Mouse (Mus musculus): ENCODE results near the gene Cuedc1. TPM values are rescaled to one million over a fixed set of nuclear protein-coding genes. Genes with fewer than 3 reads are reported as not detected.
"Not testable (repeated sequence)": the region's sequence is repeated elsewhere in the genome, so short reads cannot be mapped to it uniquely, and the experiment has no call there.

Gene Cuedc1
- total RNA-seq, 2 experiments from 2014 or later, result 65.4 to 69.7 TPM

GRCm38 (mm10) chr11:88193098-88193823 lies 95.4 kb downstream of the Cuedc1 start:
- no peak for DNase-seq
- intact Hi-C loops (cut with DNase I), result no loop called here

- intact Hi-C loops (cut with DNase I), result no loop called here
- DNase-seq, result no peak
Measured at GRCm38 (mm10) chr11:88193824-88194696, 96.2 kb downstream of the Cuedc1 start.

- intact Hi-C loops (cut with DNase I), result loop anchor here (5.0 kb wide), 1 partner anchor 138 kb away; no protein-coding TSS in a partner anchor
Measured at GRCm38 (mm10) chr11:88195699-88196098, 97.8 kb downstream of the Cuedc1 start.

DNA sequence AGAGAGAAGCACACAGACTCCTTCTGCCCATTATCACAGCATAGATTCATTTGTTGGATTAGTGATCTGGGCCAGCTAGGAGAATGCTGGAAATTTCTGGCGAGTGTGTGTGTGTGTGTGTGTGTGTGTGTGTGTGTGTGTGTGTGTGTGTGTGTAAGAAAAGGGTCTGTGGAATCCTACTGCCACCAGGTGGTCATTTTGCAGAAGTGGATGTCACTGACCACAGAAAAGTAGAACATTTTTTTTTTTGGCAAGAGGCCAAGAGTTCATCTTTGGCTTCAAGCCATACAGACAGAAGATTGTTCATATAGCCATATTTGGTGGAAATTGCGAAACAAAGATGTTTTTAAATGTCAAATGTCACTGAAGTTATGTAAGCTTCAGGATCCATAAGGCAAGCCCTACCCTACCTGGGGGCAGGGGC lies 99.3 kb downstream of the Cuedc1 start:
- DNase-seq, result peak; percentile 62
- intact Hi-C loops (cut with DNase I), result loop anchor here (5.0 kb wide), 1 partner anchor 140 kb away; no protein-coding TSS in a partner anchor

More at GRCm38 (mm10) chr11:88195699-88196098, 97.8 kb downstream of the Cuedc1 start:
- DNase-seq, result not testable (repeated sequence)

DNA sequence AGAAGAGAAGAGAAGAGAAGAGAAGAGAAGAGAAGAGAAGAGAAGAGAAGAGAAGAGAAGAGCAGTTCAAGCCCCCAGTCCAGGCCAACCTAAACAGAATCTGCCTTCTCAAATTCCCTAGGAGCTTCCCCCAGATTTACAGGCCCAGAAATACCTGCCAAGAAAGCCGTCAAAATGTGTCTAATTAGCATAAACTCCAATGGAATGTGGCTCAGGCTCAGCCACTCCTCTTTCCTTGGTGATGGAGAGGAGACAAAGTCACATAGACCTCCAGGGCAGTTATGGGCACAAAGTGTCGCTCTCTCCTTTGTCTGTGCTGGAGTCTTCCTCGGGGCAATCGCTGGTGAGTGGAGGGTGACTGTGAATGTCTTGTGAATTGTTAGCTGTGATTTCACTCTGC lies 100.4 kb downstream of the Cuedc1 start:
- intact Hi-C loops (cut with DNase I), result loop anchor here (5.0 kb wide), 1 partner anchor 141 kb away; no protein-coding TSS in a partner anchor
- DNase-seq, result no peak

DNA sequence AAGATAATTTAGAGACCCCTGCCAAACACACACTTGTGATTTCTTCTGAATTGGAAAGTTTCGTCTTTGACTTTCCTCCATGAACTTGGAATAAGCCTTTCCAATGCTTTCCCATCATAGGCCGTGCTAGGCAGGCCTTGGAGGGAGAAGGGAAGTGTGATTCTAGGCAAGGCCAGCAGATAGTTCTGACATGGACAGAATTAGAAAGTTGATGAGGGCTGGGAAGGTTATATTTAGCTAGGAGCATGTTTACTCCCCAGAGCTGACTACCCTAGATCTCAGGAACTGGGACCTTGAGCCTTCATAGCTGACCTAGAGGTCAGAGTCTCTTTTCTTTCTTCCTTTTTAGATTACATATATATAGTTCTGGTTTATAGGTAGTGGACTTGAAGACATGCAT lies 103.3 kb downstream of the Cuedc1 start:
- intact Hi-C loops (cut with DNase I), result loop anchor here (5.0 kb wide), 1 partner anchor 229 kb away; no protein-coding TSS in a partner anchor
- no peak for DNase-seq

DNA sequence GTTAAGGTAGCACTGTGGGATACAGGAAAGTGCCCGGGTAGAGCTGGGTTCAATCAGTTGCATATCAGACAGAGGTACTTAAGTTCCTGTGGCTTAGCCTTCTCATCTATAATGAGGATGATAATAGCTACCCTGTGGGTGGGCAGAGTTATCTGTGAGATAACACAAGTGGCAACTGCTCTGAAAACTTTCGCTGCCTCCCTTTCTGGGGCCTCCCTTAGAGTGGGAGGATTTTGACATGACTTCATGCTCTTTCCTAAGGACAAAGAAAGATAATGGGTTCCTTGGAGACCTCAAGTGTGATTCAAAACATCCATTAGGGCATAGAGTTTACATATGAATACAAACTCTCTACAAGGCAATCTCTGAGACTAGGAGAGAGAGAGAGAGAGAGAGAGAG lies 104.2 kb downstream of the Cuedc1 start:
- intact Hi-C loops (cut with DNase I), result loop anchor here (5.0 kb wide), 1 partner anchor 230 kb away; no protein-coding TSS in a partner anchor
- DNase-seq, result no peak

DNA sequence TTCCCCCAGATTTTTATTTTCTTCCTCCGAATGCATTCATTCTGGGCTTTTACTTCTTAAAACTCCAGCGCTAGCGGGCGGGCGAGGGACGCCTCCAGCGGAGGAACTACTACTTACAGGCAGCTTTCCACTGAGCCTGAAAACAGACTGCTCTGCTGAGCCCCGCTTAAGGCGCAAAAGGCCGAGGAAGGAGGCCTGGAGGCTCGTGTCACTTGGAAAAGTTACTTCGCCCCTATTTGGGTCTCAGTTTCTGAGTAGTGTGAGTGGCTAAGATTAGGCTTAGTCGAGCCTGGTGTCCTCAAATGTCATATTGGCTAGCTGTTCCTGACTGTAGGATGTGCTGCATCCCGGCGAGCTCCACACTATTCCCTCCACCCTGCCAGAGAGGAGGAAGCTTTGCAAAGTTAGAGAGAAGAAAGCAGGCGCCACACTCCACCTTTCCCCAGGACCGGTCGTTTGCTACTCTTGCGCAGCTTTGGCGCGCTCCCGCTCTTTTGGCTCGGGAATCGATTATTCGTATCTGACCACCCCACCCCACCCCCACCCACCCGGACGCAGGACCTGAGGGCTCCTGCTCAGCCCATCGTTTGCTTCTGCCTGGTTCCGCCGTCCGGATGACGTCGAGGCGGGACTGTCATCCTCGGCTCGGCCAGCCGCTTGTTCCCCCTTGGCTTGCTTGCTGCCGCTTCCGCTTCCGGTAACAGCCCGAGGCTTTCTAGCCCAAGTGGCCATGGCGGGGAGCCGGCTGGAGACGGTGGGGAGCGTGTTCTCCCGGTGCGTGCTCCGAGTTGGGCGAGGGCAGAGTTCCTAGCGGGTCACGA lies 106.1 kb downstream of the Cuedc1 start, which contains the start of gene Mrps23:
Gene Mrps23 (plus strand): TSS at position 677 of the 821 bp plus-strand sequence.
- intact Hi-C loops (cut with DNase I), result loop anchor here (5.0 kb wide), 1 partner anchor 232 kb away; no protein-coding TSS in a partner anchor
- DNase-seq, result peak; percentile 93

DNA sequence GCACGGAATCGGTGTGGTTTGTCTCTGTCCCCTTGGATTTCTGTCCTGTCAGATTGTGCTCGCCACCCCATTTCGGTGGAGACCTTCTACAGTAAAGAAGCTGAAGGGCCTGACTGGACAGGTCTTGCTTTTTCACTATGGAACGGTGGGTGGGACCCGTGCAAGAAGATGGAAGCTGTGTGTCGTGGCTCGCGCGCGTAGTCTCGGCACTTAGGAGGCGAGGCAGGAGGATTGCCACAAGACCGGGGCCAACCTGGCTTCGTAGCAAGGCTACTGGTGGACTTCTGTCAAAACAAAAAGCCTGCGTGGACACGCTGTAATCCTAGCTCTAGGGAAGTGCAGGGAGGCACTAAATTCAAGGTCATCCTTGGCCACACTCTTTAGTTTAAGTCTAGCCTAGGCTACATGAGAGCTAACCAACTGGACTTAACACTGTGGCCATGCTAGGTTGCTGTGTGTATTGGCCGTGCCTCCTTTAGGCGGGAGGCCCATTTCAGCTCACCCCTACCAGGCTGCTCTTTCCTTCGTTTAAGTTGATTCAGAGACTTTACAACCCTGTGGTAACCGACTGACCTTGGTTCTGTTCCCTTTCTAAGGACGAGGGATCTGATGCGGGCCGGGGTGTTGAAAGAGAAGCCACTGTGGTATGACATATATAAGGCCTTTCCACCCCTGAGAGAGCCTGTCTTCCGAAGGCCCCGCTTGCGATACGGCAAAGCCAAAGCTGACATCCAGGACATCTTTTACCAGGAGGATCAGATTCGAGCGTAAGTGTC lies 106.9 kb downstream of the Cuedc1 start:
- no peak for DNase-seq
- intact Hi-C loops (cut with DNase I), result loop anchor here (5.0 kb wide), 1 partner anchor 232 kb away; no protein-coding TSS in a partner anchor

DNA sequence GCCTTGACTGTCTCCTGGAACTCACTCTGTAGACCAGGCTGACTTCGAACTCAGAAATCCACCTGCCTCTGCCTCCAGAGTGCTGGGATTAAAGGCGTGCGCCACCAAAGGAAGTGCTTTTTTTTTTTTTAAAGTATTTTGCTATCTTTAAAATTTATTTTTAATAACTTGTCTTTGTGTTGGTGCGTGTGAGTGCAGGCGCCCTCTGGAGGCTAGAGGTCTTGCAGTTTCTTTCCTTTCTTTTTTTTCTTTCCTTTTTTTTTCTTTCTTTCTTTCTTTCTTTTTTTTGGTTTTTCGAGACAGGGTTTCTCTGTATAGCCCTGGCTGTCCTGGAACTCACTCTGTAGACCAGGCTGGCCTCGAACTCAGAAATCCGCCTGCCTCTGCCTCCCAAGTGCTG lies 108.7 kb downstream of the Cuedc1 start:
- DNase-seq; intact Hi-C loops (cut with DNase I): not testable (repeated sequence)

DNA sequence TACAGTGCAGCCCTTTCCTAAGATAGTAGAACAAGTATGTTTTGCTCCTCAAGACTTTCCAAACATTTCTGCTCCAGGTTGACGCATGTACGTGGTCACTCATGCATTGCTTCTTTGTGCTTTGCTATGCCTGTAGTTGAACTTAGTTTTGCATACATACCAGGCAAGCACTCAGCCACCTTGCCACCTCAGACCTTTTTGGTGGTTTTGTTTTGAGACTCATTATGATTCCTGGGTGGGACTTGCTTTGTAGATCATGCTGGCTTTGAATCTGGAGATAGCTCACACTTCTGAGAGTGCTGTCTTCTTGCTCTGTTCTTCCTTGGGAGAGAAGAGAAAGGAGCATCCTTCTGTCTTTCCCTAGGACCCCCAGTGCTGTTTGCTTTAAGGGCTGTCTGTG lies 109.8 kb downstream of the Cuedc1 start:
- intact Hi-C loops (cut with DNase I), result no loop called here
- DNase-seq, result no peak

GRCm38 (mm10) chr11:88211824-88212582 lies 114.1 kb downstream of the Cuedc1 start:
- DNase-seq, result no peak
- intact Hi-C loops (cut with DNase I), result no loop called here

DNA sequence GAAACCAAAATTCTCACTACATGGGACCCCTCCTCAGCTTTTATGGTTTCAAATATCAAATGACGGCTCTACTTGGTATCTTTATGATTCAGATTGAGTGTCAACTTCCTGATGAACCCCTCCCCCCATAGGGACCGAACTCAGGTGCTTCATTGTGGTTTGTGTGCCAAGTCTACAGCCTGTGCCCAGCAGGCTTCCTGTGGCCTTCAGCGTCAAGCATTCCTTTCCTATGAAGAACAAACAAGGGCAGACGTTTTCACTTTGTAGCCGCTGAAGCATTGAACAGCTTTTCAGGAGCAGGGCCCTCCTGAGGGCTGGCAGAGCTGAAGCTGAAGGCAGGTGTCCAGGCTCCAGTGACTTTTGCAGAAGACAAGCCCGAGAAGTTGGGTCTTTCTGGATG lies 115.9 kb downstream of the Cuedc1 start:
- intact Hi-C loops (cut with DNase I), result no loop called here
- DNase-seq, result peak; percentile 33

GRCm38 (mm10) chr11:88214881-88215831 lies 117.3 kb downstream of the Cuedc1 start:
- DNase-seq, result peak; percentile 61
- intact Hi-C loops (cut with DNase I), result no loop called here

GRCm38 (mm10) chr11:88216231-88216685 lies 118.4 kb downstream of the Cuedc1 start:
- intact Hi-C loops (cut with DNase I), result loop anchor here (1.0 kb wide), 1 partner anchor 607 kb away; no protein-coding TSS in a partner anchor
- peak; percentile 74 for DNase-seq

GRCm38 (mm10) chr11:88218155-88218554 lies 120.3 kb downstream of the Cuedc1 start:
- no peak for DNase-seq
- intact Hi-C loops (cut with DNase I), result no loop called here

GRCm38 (mm10) chr11:88218586-88218985 lies 120.7 kb downstream of the Cuedc1 start:
- intact Hi-C loops (cut with DNase I), result no loop called here

More at GRCm38 (mm10) chr11:88218586-88218985, 120.7 kb downstream of the Cuedc1 start:
- DNase-seq, result no peak
